Mouse (Mus musculus): ENCODE data around the gene Scml4. TPM values are rescaled to one million over a fixed set of nuclear protein-coding genes. Genes with fewer than 3 reads are reported as not detected.
A peak's percentile ranks its signal among the peaks of the same experiment; 100 is the strongest.

The Scml4 gene
- polyA plus RNA-seq, 1 experiment from 2014 or later, result 1.3 TPM

DNA sequence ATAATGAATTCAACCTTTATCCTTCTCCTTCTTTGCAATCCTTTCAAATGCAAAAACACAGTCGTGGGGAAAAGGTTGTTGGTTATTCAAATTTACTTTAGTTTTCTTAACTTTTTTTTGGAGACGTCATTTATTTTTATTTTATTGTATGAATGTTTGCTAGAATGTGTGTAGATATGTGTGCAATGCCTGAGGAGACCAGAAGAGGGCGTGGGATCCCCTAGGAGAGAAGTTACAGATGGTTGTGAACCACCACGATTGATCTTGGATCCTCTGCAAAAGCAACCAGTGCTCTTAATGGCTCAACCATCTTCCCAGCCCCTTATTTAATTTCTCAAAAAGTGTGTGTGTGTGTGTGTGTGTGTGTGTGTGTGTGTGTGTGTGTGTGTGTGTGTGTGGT is 53.0 kb downstream of the Scml4 start:
- no peak overlapping the region for H3K27ac ChIP-seq
- no peak for ATAC-seq (ENCODE audit: insufficient number of reproducible peaks, low FRiP score, low TSS enrichment, low read depth)
- peaks cover 11% of the 10 kb centered on the region for H3K4me1 ChIP-seq
- H3K9ac ChIP-seq, result no peak overlapping the region
- H3K4me2 ChIP-seq, result no peak overlapping the region
- 44% methylated on average over 4 of the region's 4 CpGs for WGBS
- no peak overlapping the region for H3K4me3 ChIP-seq
- H3K9me3 ChIP-seq, result no peaks in the 10 kb centered on the region
- H3K36me3 ChIP-seq, result no peaks in the 10 kb centered on the region
- no peaks in the 10 kb centered on the region for H3K27me3 ChIP-seq

DNA sequence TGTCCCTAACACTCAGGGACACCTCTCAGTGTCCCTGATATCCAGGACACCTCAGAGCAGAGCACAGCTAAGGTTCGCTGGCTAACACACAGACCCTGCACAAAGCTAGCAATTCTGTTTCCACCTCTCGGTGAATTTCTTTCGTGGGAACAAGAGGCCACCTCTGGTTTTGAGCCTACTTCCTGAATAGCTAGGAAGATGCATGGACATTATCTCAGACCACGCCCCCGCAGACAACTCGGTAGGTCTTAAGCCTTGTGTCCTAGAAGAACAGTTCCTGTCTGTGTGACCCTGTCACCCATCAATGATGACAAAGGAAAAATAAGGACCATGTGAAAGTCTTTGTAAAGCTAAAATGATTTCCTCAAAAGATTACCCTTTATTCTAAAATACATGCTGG is 54.0 kb downstream of the Scml4 start:
- Histone ChIP-seq H3K4me3 (no peak overlapping the region), H3K4me2 (no peak overlapping the region), H3K27ac (peak overlapping the region; percentile 43), H3K27me3 (no peaks in the 10 kb centered on the region), H3K9me3 (no peaks in the 10 kb centered on the region), H3K9ac (no peak overlapping the region), H3K4me1 (peaks cover 11% of the 10 kb centered on the region), H3K36me3 (no peaks in the 10 kb centered on the region)
- no peak for ATAC-seq (ENCODE audit: insufficient number of reproducible peaks, low FRiP score, low TSS enrichment, low read depth)
- WGBS, result 53% methylated on average over 6 of the region's 6 CpGs

DNA sequence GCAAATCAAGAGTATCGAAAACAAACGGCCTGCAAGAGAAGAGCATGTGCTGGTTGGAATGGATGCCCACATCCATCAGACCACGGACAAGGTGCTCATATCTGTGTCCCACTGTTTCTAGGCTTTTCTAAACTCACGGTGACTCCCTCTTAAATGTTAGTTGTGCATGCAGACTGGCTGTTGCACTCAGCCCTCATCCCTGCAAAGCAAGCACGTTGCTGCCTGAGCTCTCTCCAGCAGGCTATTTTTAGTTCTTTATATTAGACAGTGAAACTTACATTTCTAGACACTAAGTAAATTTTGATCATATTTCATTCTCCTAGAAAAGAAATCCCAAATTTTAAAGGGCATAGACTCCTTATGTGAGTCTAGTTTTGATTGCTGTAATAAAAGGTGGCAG is 57.2 kb downstream of the Scml4 start:
- ATAC-seq (ENCODE audit: insufficient number of reproducible peaks, low FRiP score, low TSS enrichment, low read depth), result no peak
- no peaks in the 10 kb centered on the region for H3K9me3 ChIP-seq
- H3K27me3 ChIP-seq, result no peaks in the 10 kb centered on the region
- H3K36me3 ChIP-seq, result no peaks in the 10 kb centered on the region
- no peak overlapping the region for H3K9ac ChIP-seq
- H3K4me3 ChIP-seq, result no peak overlapping the region
- H3K27ac ChIP-seq, result peak overlapping the region; percentile 77
- H3K4me2 ChIP-seq, result no peak overlapping the region
- WGBS, result 57% methylated on average over 5 of the region's 5 CpGs
- H3K4me1 ChIP-seq, result peaks cover 11% of the 10 kb centered on the region

DNA sequence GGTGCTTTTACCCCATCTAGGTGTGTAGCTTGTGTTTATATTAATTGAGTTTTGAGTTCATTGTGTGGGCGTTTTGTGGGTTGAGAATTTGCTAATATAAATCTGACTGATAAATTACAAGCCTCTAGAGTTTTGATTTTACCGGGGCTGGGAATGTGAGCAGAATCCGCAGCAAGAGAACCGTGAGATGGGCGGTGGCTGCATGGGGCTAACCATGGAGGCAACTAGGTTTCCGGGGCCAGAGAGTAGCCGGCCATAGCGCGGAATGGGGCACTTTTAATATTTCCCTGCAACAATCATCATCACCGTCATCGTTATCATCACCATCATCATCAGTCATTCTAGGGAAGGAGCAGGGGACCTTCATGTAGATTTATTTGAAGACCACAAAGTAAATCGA is 59.6 kb downstream of the Scml4 start:
- no peak overlapping the region for H3K4me3 ChIP-seq
- no peaks in the 10 kb centered on the region for H3K9me3 ChIP-seq
- no peak overlapping the region for H3K4me2 ChIP-seq
- WGBS, result 89% methylated on average over 12 of the region's 12 CpGs
- no peak overlapping the region for H3K9ac ChIP-seq
- peaks cover 7% of the 10 kb centered on the region; the same call in 1 of the 2 replicates for H3K4me1 ChIP-seq
- ATAC-seq (ENCODE audit: insufficient number of reproducible peaks, low FRiP score, low TSS enrichment, low read depth), result no peak
- H3K27ac ChIP-seq, result no peak overlapping the region
- H3K36me3 ChIP-seq, result no peaks in the 10 kb centered on the region
- H3K27me3 ChIP-seq, result no peaks in the 10 kb centered on the region

DNA sequence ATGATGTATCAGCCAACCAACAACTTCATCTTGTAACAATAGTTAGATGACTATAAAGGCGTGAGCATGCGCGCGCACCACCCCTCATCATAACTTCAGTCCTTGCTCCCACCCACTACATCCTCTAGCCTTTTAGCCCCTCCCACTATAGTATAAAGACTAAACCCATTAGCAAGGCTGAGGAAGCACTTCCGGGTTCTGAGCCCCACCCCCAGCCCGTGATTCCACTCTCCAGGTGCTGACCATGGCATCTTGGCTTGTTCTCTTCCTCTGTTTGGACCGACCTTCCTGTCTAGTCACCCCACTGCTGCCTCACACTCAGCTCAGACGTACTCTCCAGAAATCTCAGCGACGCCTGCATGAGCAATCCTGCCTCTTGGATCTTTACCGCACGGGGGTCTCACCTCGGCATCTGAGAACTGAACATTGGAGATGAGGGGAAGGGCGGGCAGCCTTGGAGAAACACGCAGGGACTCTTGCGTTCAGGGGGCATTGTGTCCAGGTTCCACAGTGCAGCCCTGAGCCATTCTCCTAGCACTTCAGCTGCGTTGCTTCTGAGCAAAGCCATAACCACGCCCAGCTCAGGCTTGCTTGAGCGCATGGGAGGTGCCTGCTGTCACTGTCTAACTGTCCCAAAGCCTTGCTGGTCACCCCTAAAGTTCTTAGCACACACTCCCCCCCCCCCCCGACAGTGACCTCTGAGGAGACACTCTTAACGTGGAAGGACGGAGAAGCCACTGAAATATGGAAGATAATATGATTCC is 65.1 kb downstream of the Scml4 start:
- WGBS, result 73% methylated on average over 22 of the region's 22 CpGs

DNA sequence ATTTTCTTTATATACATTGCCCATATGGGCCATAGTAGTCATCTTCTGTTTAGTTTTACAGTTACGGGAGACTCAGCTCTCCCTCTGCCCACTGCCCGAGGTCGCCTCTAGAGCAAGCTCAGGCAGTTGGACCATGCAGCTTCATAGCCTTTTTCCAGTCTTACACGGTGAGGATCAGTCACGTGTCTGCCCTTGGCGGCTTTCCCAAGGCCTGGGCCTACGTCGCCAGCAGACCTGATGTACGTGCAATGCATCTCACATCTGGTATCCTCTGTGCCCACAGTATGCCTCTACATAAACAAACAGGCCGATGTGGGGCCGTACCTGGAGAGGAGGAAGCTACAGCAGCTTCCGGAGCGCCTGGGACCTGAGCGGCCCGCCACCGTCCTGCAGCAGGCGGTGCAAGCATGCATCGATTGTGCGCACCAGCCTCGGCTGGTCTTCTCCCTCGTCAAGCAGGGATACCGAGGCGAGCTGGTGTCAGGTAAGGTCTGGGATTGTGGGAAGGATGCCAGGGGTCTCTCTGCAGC is 70.0 kb downstream of the Scml4 start:
- H3K9me3 ChIP-seq, result no peaks in the 10 kb centered on the region
- H3K4me2 ChIP-seq, result no peak overlapping the region
- no peaks in the 10 kb centered on the region for H3K27me3 ChIP-seq
- no peak overlapping the region for H3K27ac ChIP-seq
- H3K4me1 ChIP-seq, result peaks cover 5% of the 10 kb centered on the region
- no peak overlapping the region for H3K4me3 ChIP-seq
- WGBS, result 81% methylated on average over 23 of the region's 23 CpGs
- no peak for ATAC-seq (ENCODE audit: insufficient number of reproducible peaks, low FRiP score, low TSS enrichment, low read depth)
- no peaks in the 10 kb centered on the region for H3K36me3 ChIP-seq
- no peak overlapping the region for H3K9ac ChIP-seq

More for the DNA sequence above, 65.1 kb downstream of the Scml4 start:
- H3K4me3 ChIP-seq, result no peak overlapping the region
- no peak for ATAC-seq (ENCODE audit: insufficient number of reproducible peaks, low FRiP score, low TSS enrichment, low read depth)
- no peaks in the 10 kb centered on the region for H3K36me3 ChIP-seq
- H3K9me3 ChIP-seq, result no peaks in the 10 kb centered on the region
- no peak overlapping the region for H3K9ac ChIP-seq
- 0 out of 2 replicates have a peak overlapping the region, but pooled peaks have one; percentile 12 for H3K4me2 ChIP-seq
- no peaks in the 10 kb centered on the region for H3K4me1 ChIP-seq
- no peak overlapping the region for H3K27ac ChIP-seq
- H3K27me3 ChIP-seq, result no peaks in the 10 kb centered on the region

DNA sequence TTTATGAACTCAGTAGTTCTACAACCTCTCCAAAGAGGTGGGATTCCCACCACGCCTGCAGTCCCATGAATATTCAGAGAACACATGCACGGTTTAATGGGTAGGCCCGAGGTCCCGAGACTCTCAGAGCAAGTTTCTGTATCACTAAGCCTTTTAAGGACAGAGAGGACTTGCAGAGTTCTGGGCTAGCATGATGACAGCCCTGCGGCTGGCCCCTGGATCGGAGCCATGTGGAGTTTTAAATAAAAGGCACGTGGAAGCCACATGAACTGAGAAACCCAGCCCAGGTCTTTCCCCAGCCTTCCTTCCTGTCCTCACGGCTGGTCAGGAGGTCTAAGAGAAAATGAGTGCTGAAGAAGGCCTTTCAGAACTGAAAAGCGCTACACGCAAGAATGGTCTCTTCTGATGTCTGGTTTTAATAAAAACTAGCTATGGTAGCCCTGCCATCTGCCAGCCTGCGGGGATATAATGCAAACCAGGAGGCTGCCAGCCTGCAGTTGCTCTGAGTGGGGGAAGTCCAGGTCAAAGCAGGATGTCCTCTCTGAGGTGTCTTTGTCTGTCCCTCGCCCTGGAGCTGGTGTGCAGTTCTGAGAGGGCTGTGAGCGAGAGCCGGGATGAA is 72.8 kb downstream of the Scml4 start:
- no peaks in the 10 kb centered on the region for H3K9me3 ChIP-seq
- WGBS, result 28% methylated on average over 14 of the region's 14 CpGs
- no peak overlapping the region for H3K9ac ChIP-seq
- no peak overlapping the region for H3K27ac ChIP-seq
- H3K4me3 ChIP-seq, result no peak overlapping the region
- no peaks in the 10 kb centered on the region for H3K27me3 ChIP-seq
- no peak for ATAC-seq (ENCODE audit: insufficient number of reproducible peaks, low FRiP score, low TSS enrichment, low read depth)
- no peak overlapping the region for H3K4me2 ChIP-seq
- peaks cover 5% of the 10 kb centered on the region for H3K4me1 ChIP-seq
- H3K36me3 ChIP-seq, result no peaks in the 10 kb centered on the region

DNA sequence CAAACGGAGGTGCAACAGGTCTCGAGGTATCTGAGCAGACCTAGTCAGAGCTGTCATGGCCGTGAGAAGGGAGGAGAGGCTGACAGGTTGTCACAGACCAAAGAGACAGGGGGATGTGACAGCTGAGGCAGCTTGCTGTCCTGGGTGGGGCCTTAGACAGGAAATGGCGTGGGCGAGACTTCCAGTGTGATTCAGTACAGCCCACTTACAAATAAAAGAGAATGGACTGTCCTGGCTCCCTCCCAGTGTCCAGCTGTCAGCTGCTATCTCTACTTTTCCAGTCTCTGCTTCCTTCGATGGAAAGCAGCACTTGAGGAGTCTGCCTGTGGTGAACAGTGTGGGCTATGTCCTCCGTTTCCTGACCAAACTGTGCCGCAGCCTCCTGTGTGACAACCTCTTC is 74.5 kb downstream of the Scml4 start:
- H3K27me3 ChIP-seq, result no peaks in the 10 kb centered on the region
- no peak for ATAC-seq (ENCODE audit: insufficient number of reproducible peaks, low FRiP score, low TSS enrichment, low read depth)
- H3K9me3 ChIP-seq, result no peaks in the 10 kb centered on the region
- WGBS, result 69% methylated on average over 8 of the region's 8 CpGs
- H3K27ac ChIP-seq, result no peak overlapping the region
- no peak overlapping the region for H3K4me3 ChIP-seq
- H3K4me2 ChIP-seq, result no peak overlapping the region
- H3K9ac ChIP-seq, result no peak overlapping the region
- no peaks in the 10 kb centered on the region for H3K36me3 ChIP-seq
- peaks cover 7% of the 10 kb centered on the region for H3K4me1 ChIP-seq

DNA sequence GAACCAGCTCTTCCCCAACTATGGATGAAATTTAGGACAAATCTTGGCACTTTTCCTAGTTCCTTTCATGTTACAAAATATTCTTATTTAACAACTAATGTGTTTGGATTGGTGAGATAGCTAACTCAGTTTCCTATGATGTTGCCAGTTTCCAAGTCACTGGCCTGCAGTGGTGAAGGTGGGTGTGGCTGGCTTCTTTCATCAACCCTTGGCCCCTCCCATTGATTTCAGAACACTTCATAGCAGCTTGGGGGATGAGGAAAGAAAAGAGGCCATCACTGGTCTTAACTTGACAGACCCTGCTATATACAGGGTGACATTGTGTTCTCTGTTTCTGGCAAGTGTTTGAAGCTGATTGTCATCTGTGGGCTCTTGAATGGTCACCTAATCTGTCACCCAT is 76.0 kb downstream of the Scml4 start:
- no peak overlapping the region for H3K4me2 ChIP-seq
- H3K27ac ChIP-seq, result no peak overlapping the region
- ATAC-seq (ENCODE audit: insufficient number of reproducible peaks, low FRiP score, low TSS enrichment, low read depth), result no peak
- no peak overlapping the region for H3K9ac ChIP-seq
- no peaks in the 10 kb centered on the region for H3K27me3 ChIP-seq
- H3K9me3 ChIP-seq, result no peaks in the 10 kb centered on the region
- no peaks in the 10 kb centered on the region for H3K36me3 ChIP-seq
- H3K4me1 ChIP-seq, result peaks cover 20% of the 10 kb centered on the region
- H3K4me3 ChIP-seq, result no peak overlapping the region

DNA sequence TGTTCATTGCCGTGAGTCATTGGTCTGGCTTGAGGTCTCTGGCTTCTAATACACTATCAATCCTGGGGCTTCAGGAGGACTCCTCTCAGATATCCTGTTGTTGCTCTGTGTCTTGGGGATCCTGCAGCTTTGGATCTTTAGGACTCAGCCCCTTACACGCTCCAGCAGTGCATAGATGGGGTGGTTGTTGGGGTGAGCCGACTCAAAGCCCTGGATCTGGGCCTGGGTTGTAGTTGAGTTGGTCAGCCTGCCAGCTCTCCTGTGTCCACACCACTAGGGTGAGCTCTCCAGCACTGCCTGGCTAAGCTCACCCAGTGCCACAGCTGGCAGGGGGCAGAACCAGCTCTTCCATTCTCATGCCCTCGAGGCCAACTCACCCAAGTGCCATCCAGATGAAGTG is 78.2 kb downstream of the Scml4 start:
- Histone ChIP-seq H3K4me2 (no peak overlapping the region), H3K27me3 (no peaks in the 10 kb centered on the region), H3K9me3 (no peaks in the 10 kb centered on the region), H3K4me1 (peaks cover 22% of the 10 kb centered on the region), H3K36me3 (no peaks in the 10 kb centered on the region), H3K27ac (no peak overlapping the region), H3K9ac (no peak overlapping the region), H3K4me3 (no peak overlapping the region)
- no peak for ATAC-seq (ENCODE audit: insufficient number of reproducible peaks, low FRiP score, low TSS enrichment, low read depth)
- 94% methylated on average over 4 of the region's 4 CpGs for WGBS

DNA sequence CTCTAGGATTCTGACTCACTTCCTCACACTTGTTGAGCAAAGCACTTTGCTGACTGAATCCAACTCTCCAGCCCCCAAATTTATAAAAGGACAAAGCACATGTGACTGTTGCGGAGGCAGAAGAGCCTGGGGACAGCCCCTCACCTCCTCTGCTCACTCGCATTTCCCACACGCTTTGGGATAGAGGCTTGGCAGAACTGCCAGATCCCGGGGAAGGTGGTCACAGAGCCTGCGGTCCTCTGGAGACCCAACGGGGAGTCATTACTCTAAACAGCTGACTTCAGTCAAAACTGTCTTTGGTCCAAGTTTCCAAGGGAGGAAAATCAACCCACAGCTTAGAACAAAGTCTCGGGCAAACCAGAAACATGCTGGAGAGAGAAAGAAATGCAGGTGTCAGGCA is 79.5 kb downstream of the Scml4 start:
- no peak overlapping the region for H3K4me3 ChIP-seq
- no peaks in the 10 kb centered on the region for H3K9me3 ChIP-seq
- H3K27ac ChIP-seq, result peak overlapping the region; percentile 38; the same call in 1 of the 2 replicates
- no peaks in the 10 kb centered on the region for H3K27me3 ChIP-seq
- no peak overlapping the region for H3K4me2 ChIP-seq
- peaks cover 22% of the 10 kb centered on the region for H3K4me1 ChIP-seq
- H3K9ac ChIP-seq, result no peak overlapping the region
- no peak for ATAC-seq (ENCODE audit: insufficient number of reproducible peaks, low FRiP score, low TSS enrichment, low read depth)
- 40% methylated on average over 7 of the region's 7 CpGs for WGBS
- no peaks in the 10 kb centered on the region for H3K36me3 ChIP-seq

DNA sequence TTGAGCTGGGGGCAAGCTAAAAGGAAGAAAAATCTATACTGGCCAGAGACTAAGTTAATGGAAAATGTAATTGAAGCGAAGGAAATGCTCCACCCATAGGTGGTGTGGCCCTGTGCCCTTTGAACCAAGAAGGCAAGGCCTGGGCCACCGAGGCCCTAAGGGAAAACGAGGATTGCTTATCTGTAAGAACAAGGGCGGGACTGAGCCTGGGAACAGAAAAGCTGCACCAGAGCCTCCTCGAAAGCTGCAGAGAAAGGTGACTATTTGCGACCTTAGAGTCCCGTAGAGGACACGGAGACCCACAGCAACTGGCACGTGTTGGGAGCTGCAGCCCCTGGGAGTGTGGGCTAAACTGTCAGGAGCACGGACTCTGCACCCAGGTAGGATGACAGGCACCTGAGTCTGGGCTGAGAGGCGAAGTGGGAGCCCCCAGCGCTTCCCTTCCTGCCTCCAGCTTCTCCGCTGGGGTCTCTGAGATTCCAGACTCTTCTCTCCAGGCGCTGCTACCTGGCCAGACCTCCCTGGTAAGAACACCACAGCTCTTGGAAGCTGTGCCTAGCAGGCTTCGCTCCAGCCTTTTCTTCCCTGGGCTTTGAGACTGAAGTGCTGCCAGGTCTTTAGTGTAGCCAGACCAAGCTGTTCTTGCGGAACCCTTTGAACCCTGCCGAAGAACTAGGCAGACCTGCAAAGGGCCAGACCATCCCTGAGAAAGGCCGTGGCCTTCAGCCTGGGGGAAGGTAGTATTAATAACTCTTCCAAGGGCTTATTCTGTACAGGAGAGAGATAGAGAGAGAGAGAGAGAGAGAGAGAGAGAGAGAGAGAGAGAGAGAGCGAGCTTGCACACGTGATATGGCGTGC is 80.3 kb downstream of the Scml4 start:
- no peaks in the 10 kb centered on the region for H3K36me3 ChIP-seq
- H3K27ac ChIP-seq, result peak overlapping the region; percentile 38; the same call in 1 of the 2 replicates
- H3K4me1 ChIP-seq, result peaks cover 22% of the 10 kb centered on the region
- 62% methylated on average over 21 of the region's 21 CpGs for WGBS
- no peak overlapping the region for H3K4me3 ChIP-seq
- no peak overlapping the region for H3K4me2 ChIP-seq
- no peak for ATAC-seq (ENCODE audit: insufficient number of reproducible peaks, low FRiP score, low TSS enrichment, low read depth)
- no peaks in the 10 kb centered on the region for H3K27me3 ChIP-seq
- H3K9me3 ChIP-seq, result no peaks in the 10 kb centered on the region
- H3K9ac ChIP-seq, result no peak overlapping the region
